Mouse (Mus musculus) heart, embryonic 14.5 days (tissue): Measurements from ENCODE around the gene Dgkz. TPM values are rescaled to one million over a fixed set of nuclear protein-coding genes. Genes with fewer than 3 reads are reported as not detected.

Experiments
- ATAC-seq: fragments of 200-750 bp; cut with Nextera tagmentation; 2 replicates; pipeline ENCODE4 v1.8.0; 2017; ENCODE audit warnings: low read depth, moderate TSS enrichment; ENCODE audit not compliant: insufficient number of reproducible peaks, insufficient read depth, low FRiP score
- H3K27ac ChIP-seq, 2 experiments: fragments of 200-500 bp in 1 of 2; fragments of 300-500 bp in 1 of 2; sonication (generic) in 1 of 2; replicated peaks in 1 of 2; 2 replicates each; pipeline ENCODE4 v1.5.1; 2012 to 2014; ENCODE audit warnings: low read depth in 2 of 2, low read length in 2 of 2, control low read depth in 1 of 2, mild to moderate bottlenecking in 1 of 2, mixed read lengths in 1 of 2; ENCODE audit not compliant: control insufficient read depth in 1 of 2, insufficient read depth in 1 of 2
- H3K27me3 ChIP-seq: fragments of 300-500 bp; sonication (generic); 2 replicates; pipeline ENCODE4 v1.6.1; 2014; ENCODE audit warnings: mild to moderate bottlenecking, low read length, control low read depth; ENCODE audit not compliant: control insufficient read depth, insufficient read depth
- H3K36me3 ChIP-seq: fragments of 300-500 bp; sonication (generic); 2 replicates; pipeline ENCODE4 v1.6.1; 2014; ENCODE audit warnings: mild to moderate bottlenecking, control low read depth, low read length, mixed read lengths; ENCODE audit not compliant: control insufficient read depth, insufficient read depth
- H3K4me1 ChIP-seq, 2 experiments: fragments of 200-500 bp in 1 of 2; fragments of 300-500 bp in 1 of 2; sonication (generic) in 1 of 2; 2 replicates each; pipeline ENCODE4 v1.6.1; 2012 to 2014; ENCODE audit warnings: low read length in 2 of 2, control low read depth in 1 of 2, mixed read lengths in 1 of 2; ENCODE audit not compliant: control insufficient read depth in 2 of 2, insufficient read depth in 2 of 2
- H3K4me2 ChIP-seq: fragments of 300-500 bp; sonication (generic); 2 replicates; pipeline ENCODE4 v1.6.1; 2014; ENCODE audit warnings: mild to moderate bottlenecking, low read length
- H3K4me3 ChIP-seq, 2 experiments: fragments of 200-500 bp in 1 of 2; fragments of 300-500 bp in 1 of 2; sonication (generic) in 1 of 2; 2 replicates each; pipeline ENCODE4 v1.5.1; 2012 to 2014; ENCODE audit warnings: low read length in 2 of 2, mild to moderate bottlenecking in 2 of 2, control low read depth in 1 of 2, low read depth in 1 of 2, moderate library complexity in 1 of 2; ENCODE audit not compliant: control insufficient read depth in 1 of 2, insufficient read depth in 1 of 2
- H3K9ac ChIP-seq: fragments of 300-500 bp; sonication (generic); 2 replicates; pipeline ENCODE4 v1.6.1; 2014; ENCODE audit warnings: mild to moderate bottlenecking, low read length
- H3K9me3 ChIP-seq: fragments of 300-500 bp; sonication (generic); 2 replicates; pipeline ENCODE4 v1.6.1; 2016; ENCODE audit warnings: low read length, control low read depth; ENCODE audit not compliant: control insufficient read depth
- WGBS: fragments of 180-500 bp; shearing (Covaris S2); extraction: QIAGEN DNeasy Blood & Tissue Kit; methylation state at CpG from one replicate; pipeline ENCODE4 v1.1.7; 2014; 5-methylcytosine and 5-hydroxymethylcytosine counted together
- polyA plus RNA-seq: library from polyadenylated mRNA; unstranded; fragments of >200 nt; fragmentation: Nextera tagmentation; extraction: Ambion mirVana; gene quantifications from 2 replicates; pipeline ENCODE4 v1.2.1, GENCODE M21; 2014

The Dgkz gene
- polyA plus RNA-seq, 1 experiment from 2014 or later = 47.8 TPM

GRCm38 (mm10) chr2:91959544-91960410, 15.9 kb downstream of the Dgkz start:
- Histone ChIP-seq H3K4me2 (no peak overlapping the region), H3K4me3 (no peak overlapping the region), H3K4me1 (peaks cover 41 to 68% of the 10 kb centered on the region in 2 experiments), H3K27me3 (no peaks in the 10 kb centered on the region), H3K9ac (peak overlapping the region; percentile 41; the same call in 1 of the 2 replicates), H3K27ac (no peak overlapping the region; a peak in 1 of 4 replicates), H3K9me3 (no peaks in the 10 kb centered on the region), H3K36me3 (no peaks in the 10 kb centered on the region)
- 80% methylated on average over 11 of the region's 11 CpGs for WGBS
- no peak for ATAC-seq

- Histone ChIP-seq H3K27ac (no peak overlapping the region; a peak in 2 of 4 replicates), H3K4me2 (no peak overlapping the region), H3K4me3 (no peak overlapping the region), H3K4me1 (peaks cover 43 to 73% of the 10 kb centered on the region in 2 experiments), H3K9ac (peak overlapping the region; percentile 41; the same call in 1 of the 2 replicates), H3K9me3 (no peaks in the 10 kb centered on the region), H3K36me3 (no peaks in the 10 kb centered on the region), H3K27me3 (no peaks in the 10 kb centered on the region)
- WGBS = 42% methylated on average over 10 of the region's 10 CpGs
- no peak for ATAC-seq
Observed at GRCm38 (mm10) chr2:91958701-91959457, 16.8 kb downstream of the Dgkz start.

GRCm38 (mm10) chr2:91958049-91958448, 17.6 kb downstream of the Dgkz start:
- H3K9ac ChIP-seq = no peak overlapping the region
- H3K4me3 ChIP-seq = no peak overlapping the region
- H3K9me3 ChIP-seq = no peaks in the 10 kb centered on the region
- no peaks in the 10 kb centered on the region for H3K36me3 ChIP-seq
- peaks cover 48 to 81% of the 10 kb centered on the region in 2 experiments for H3K4me1 ChIP-seq
- H3K4me2 ChIP-seq = no peak overlapping the region
- H3K27me3 ChIP-seq = no peaks in the 10 kb centered on the region
- 66% methylated on average over 8 of the region's 8 CpGs for WGBS
- no peak for ATAC-seq
- peak overlapping the region in 1 of 2 experiments; percentile 77; a peak in 2 of 4 replicates for H3K27ac ChIP-seq

GRCm38 (mm10) chr2:91957096-91957495, 18.6 kb downstream of the Dgkz start:
- Histone ChIP-seq H3K27me3 (no peaks in the 10 kb centered on the region), H3K9me3 (no peaks in the 10 kb centered on the region), H3K36me3 (no peaks in the 10 kb centered on the region), H3K9ac (no peak overlapping the region), H3K4me3 (peak overlapping the region; percentile 2 to 11; a peak in 1 of 4 replicates), H3K4me2 (peak overlapping the region; percentile 40), H3K27ac (peak overlapping the region; percentile 77 to 92), H3K4me1 (peaks cover 47 to 77% of the 10 kb centered on the region in 2 experiments)
- peak; percentile 68 for ATAC-seq
- 4% methylated on average over 4 of the region's 4 CpGs for WGBS

GRCm38 (mm10) chr2:91955875-91956274, 19.8 kb downstream of the Dgkz start:
- Histone ChIP-seq H3K36me3 (no peaks in the 10 kb centered on the region), H3K9me3 (no peaks in the 10 kb centered on the region), H3K4me1 (peaks cover 44 to 72% of the 10 kb centered on the region in 2 experiments), H3K4me3 (no peak overlapping the region), H3K4me2 (no peak overlapping the region), H3K27me3 (no peaks in the 10 kb centered on the region), H3K9ac (no peak overlapping the region), H3K27ac (peak overlapping the region in 1 of 2 experiments; percentile 39; a peak in 2 of 4 replicates)
- no peak for ATAC-seq
- 79% methylated on average over 6 of the region's 6 CpGs for WGBS

- H3K27me3 ChIP-seq = no peaks in the 10 kb centered on the region
- H3K4me2 ChIP-seq = no peak overlapping the region
- H3K36me3 ChIP-seq = no peaks in the 10 kb centered on the region
- H3K9ac ChIP-seq = peak overlapping the region; percentile 44
- H3K9me3 ChIP-seq = no peaks in the 10 kb centered on the region
- H3K4me3 ChIP-seq = no peak overlapping the region
- no peak for ATAC-seq
- H3K27ac ChIP-seq = peak overlapping the region in 1 of 2 experiments; percentile 55; a peak in 1 of 4 replicates
- WGBS = 80% methylated on average over 4 of the region's 4 CpGs
- H3K4me1 ChIP-seq = peaks cover 47 to 78% of the 10 kb centered on the region in 2 experiments
Observed at GRCm38 (mm10) chr2:91955121-91955591, 20.5 kb downstream of the Dgkz start.

- ATAC-seq = peak; percentile 50
- Histone ChIP-seq H3K4me3 (no peak overlapping the region), H3K9me3 (no peaks in the 10 kb centered on the region), H3K9ac (peak overlapping the region; percentile 54; the same call in 1 of the 2 replicates), H3K4me2 (peak overlapping the region; percentile 8; the same call in 1 of the 2 replicates), H3K27ac (peak overlapping the region; percentile 69 to 84), H3K4me1 (peaks cover 49 to 78% of the 10 kb centered on the region in 2 experiments), H3K27me3 (no peaks in the 10 kb centered on the region), H3K36me3 (no peaks in the 10 kb centered on the region)
- 9% methylated on average over 5 of the region's 5 CpGs for WGBS
Observed at GRCm38 (mm10) chr2:91953825-91954224, 21.8 kb downstream of the Dgkz start.
